Mouse (Mus musculus) heart, adult 2 months (tissue): ENCODE data around the gene Kcnip1. TPM values are rescaled to one million over a fixed set of nuclear protein-coding genes. Genes with fewer than 3 reads are reported as not detected.

Experiments
- DNase-seq, 2 experiments: peaks; one replicate each; pipeline ENCODE4 v3.0.0; 2021
- H3K27ac ChIP-seq: fragments of 200-600 bp; 2 replicates; pipeline ENCODE4 v1.8.1; 2022
- H3K27me3 ChIP-seq: fragments of 200-500 bp; 2 replicates; pipeline ENCODE4 v1.6.1; 2012; ENCODE audit warnings: mild to moderate bottlenecking, low read length, inconsistent platforms, mixed read lengths; ENCODE audit not compliant: control insufficient read depth, insufficient read depth
- H3K36me3 ChIP-seq: fragments of 200-500 bp; 2 replicates; pipeline ENCODE4 v1.6.1; 2012; ENCODE audit warnings: low read length, inconsistent platforms; ENCODE audit not compliant: control insufficient read depth, insufficient read depth
- H3K4me1 ChIP-seq: fragments of 200-500 bp; 2 replicates; pipeline ENCODE4 v1.6.1; 2011; ENCODE audit warnings: low read length; ENCODE audit not compliant: control insufficient read depth, insufficient read depth
- H3K4me3 ChIP-seq: fragments of 200-600 bp; 2 replicates; pipeline ENCODE4 v1.8.1; 2022
- H3K79me2 ChIP-seq: fragments of 200-500 bp; replicated peaks from 2 replicates; pipeline ENCODE4 v1.6.1; 2012; ENCODE audit warnings: mild to moderate bottlenecking, inconsistent platforms, low read length, moderate library complexity, mixed read lengths; ENCODE audit not compliant: control insufficient read depth, insufficient read depth
- H3K9ac ChIP-seq: fragments of 200-500 bp; 2 replicates; pipeline ENCODE4 v1.6.1; 2012; ENCODE audit warnings: low read depth, mild to moderate bottlenecking, control low read depth, inconsistent platforms, low read length, mixed read lengths
- CTCF ChIP-seq: fragments of 200-600 bp; IDR thresholded peaks from 2 replicates; pipeline ENCODE4 v1.8.1; 2022; ENCODE audit warnings: antibody characterized with exemption, mild to moderate bottlenecking, moderate library complexity
- EP300 ChIP-seq: fragments of 200-500 bp; IDR thresholded peaks from 2 replicates; pipeline ENCODE4 v1.6.1; 2011; ENCODE audit warnings: low read depth, low read length, control low read depth; ENCODE audit not compliant: insufficient read depth
- POLR2A ChIP-seq: fragments of 200-500 bp; IDR thresholded peaks from 2 replicates; pipeline ENCODE4 v1.6.1; 2011; ENCODE audit warnings: mild to moderate bottlenecking, low read depth, low read length, control low read depth; ENCODE audit not compliant: insufficient read depth
- WGBS: fragments of 180-500 bp; shearing (Covaris S2); methylation state at CpG from one replicate; pipeline ENCODE4 v1.1.7; 2018; 5-methylcytosine and 5-hydroxymethylcytosine counted together
- intact Hi-C: fragments of 180-260 bp; cut with DNase I; formaldehyde crosslinking; loops from one replicate; pipeline ENCODE4 v1.15.1; 2025
- polyA plus RNA-seq: library from polyadenylated mRNA; depleted of rRNA; stranded (reverse); fragments of >200 nt; gene quantifications from 2 replicates; pipeline ENCODE4 v1.2.3, GENCODE M21; 2012
- total RNA-seq, 2 experiments: library from RNA; stranded (reverse); gene quantifications; 2 replicates each; pipeline ENCODE4 v1.2.3; 2021

Gene Kcnip1
- total and polyA plus RNA-seq, 3 experiments = 0.11 to 0.18 TPM; not detected in 1

DNA sequence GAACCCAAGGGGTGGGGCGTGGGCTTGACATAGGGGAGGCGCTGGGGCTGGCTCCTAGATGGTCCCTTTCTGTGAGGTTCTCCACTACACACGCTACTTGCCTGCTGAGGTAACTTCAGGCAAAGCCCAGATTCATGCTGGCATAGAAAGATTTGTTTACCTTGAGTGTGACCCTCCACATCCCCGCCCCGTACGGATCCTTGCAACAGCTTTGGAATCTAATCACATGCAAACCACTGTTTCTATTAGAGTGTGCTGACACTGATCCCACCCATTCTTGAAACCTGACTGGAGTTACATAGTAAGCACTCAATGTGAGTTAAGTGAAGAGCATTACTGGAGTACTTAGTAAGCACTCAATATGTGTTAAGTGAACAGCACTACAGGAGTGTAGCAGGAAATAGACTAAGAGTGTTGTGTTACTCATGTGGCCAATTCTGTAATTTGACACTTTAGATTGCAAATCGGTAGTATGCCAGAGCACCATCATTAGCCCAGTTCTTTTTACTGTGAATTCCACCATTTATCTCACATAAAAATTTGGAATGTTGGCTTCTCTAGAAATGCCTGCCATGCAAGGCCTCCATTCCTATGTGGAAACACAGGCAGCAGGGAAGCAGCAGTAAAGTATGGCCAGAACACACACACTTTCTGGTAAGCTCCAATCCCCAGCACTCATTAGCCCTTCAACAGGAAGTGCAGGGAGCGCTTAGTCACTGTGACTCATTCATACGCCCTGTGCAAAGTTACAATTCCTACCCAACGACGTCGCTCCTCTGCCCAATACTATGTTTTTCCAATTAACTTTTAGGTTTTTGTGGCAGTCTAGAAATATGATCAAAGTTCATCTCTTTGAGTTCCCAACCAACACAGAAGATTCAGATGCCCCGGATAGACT, 332.7 kb downstream of the Kcnip1 start:
- WGBS = 59% methylated on average over 13 of the region's 13 CpGs
- 0 out of 2 replicates have a peak, but pooled peaks cover 3% of the 10 kb centered on the region for H3K27me3 ChIP-seq
- intact Hi-C loops = no loop called here
- no peak overlapping the region for H3K27ac ChIP-seq
- H3K4me3 ChIP-seq = no peak overlapping the region
- no peaks in the 10 kb centered on the region for H3K36me3 ChIP-seq
- H3K79me2 ChIP-seq = no peaks in the 10 kb centered on the region
- DNase-seq = no peak
- TF ChIP-seq CTCF (no peak), EP300 (no peak), POLR2A (no peak)
- no peak overlapping the region for H3K9ac ChIP-seq
- H3K4me1 ChIP-seq = no peaks in the 10 kb centered on the region

DNA sequence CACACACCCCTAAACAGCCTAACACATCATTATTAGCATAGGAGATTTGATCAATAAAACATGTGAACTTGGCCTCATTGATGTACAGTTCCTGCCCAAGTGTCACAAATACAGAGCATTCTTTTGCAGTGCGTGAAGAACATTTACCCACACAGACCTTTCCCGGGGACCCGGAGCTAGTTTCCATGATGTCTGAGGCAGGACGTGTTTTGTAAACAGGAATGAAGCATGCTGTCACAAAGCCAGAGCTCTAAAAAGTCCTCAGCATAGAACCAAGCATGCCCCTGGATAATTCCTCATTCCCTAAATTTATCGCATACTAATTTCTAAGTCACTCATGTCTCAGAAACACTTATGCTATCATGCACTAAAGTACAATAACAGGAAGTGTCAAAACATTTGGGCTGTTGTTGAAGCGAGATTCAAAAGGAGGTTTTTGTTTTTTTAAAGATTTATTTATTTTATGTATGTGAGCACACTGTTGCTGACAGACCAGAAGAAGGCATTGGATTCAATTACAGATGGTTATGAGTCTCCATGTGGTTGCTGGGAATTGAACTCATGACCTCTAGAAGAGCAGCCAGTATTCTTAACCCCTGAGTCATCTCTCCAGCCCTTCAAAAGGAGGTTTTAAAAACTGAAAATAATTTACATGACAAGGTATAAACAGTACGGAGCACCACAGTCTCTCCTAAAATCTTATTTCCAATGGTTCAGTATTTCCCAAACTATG, 336.9 kb downstream of the Kcnip1 start:
- no peak overlapping the region for H3K9ac ChIP-seq
- H3K79me2 ChIP-seq = no peaks in the 10 kb centered on the region
- H3K27me3 ChIP-seq = no peaks in the 10 kb centered on the region
- H3K36me3 ChIP-seq = no peaks in the 10 kb centered on the region
- no peak overlapping the region for H3K4me3 ChIP-seq
- no peaks in the 10 kb centered on the region for H3K4me1 ChIP-seq
- intact Hi-C loops = no loop called here
- TF ChIP-seq EP300 (no peak), CTCF (no peak), POLR2A (no peak)
- no peak for DNase-seq
- no peak overlapping the region for H3K27ac ChIP-seq
- 51% methylated on average over 7 of the region's 7 CpGs for WGBS

DNA sequence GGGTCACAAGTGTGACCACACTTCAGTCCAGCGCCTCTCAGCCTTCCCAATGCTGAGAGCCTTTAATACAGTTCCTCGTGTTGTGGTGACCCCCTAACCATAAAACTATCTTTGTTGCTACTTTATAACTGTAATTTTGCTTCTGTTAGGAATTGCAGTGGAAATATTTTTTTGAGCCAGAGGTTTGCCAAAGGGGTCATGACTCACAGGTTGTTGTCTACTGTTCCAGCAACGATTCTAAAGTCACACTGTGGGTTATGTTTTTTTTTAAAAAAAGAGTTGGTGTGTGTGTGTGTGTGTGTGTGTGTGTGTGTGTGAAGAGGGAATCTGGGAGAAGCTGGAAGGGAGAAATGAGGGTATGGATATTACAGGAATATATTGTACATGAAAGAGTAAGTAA, 337.7 kb downstream of the Kcnip1 start:
- no peak for TF ChIP-seq EP300
- no peak for TF ChIP-seq CTCF
- TF ChIP-seq POLR2A = no peak
- H3K27me3 ChIP-seq = no peaks in the 10 kb centered on the region
- no peaks in the 10 kb centered on the region for H3K36me3 ChIP-seq
- H3K27ac ChIP-seq = no peak overlapping the region
- H3K79me2 ChIP-seq = no peaks in the 10 kb centered on the region
- DNase-seq = no peak
- no peak overlapping the region for H3K9ac ChIP-seq
- 60% methylated on average over 3 of the region's 3 CpGs for WGBS
- intact Hi-C loops = no loop called here
- H3K4me1 ChIP-seq = no peaks in the 10 kb centered on the region
- H3K4me3 ChIP-seq = no peak overlapping the region

DNA sequence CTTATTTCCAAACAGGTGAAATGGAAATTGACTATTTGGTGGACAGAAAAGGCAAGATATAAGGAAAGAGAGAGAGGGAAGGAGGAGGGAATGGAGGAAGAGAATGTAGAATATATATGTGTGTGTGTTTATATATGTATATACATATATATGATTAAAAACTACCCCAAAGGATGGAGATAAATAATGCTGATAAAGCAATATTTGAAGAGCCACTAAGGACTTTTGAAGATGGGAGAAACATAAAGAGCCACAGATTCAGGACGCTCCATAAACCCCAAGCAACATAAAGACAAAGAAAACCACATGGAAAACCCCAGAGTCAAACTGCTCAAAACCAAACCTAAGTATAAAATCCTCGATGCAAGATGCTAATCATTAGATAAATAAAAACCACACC, 338.5 kb downstream of the Kcnip1 start:
- Histone ChIP-seq H3K36me3 (no peaks in the 10 kb centered on the region), H3K9ac (no peak overlapping the region), H3K4me3 (no peak overlapping the region), H3K27me3 (no peaks in the 10 kb centered on the region), H3K79me2 (no peaks in the 10 kb centered on the region), H3K4me1 (no peaks in the 10 kb centered on the region), H3K27ac (no peak overlapping the region)
- DNase-seq = no peak
- no peak for TF ChIP-seq EP300
- WGBS = 68% methylated on average over 2 of the region's 2 CpGs
- intact Hi-C loops = no loop called here

DNA sequence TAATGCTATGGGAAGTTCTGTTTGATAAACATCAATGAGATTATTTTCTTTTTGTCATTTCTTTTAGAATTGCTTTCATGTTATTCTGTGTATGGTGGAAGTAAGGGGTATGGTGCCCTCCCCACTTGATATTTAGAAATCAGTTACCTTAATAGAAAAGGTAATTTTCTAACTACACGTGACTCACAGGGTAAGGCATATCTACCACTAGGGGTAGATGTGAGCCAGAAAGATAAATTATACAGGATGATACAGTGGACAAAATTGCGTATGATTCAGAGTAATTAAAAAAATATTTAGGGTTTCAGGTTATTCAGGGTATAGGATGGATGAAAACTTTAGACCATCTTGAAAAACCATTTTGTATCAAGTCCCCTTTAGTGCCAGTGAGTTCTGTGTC, 343.6 kb downstream of the Kcnip1 start:
- Histone ChIP-seq H3K4me3 (no peak overlapping the region), H3K79me2 (no peaks in the 10 kb centered on the region), H3K27ac (no peak overlapping the region), H3K9ac (no peak overlapping the region), H3K36me3 (no peaks in the 10 kb centered on the region), H3K27me3 (no peaks in the 10 kb centered on the region), H3K4me1 (no peaks in the 10 kb centered on the region)
- intact Hi-C loops = no loop called here
- no peak for TF ChIP-seq CTCF
- TF ChIP-seq EP300 = no peak
- no peak for TF ChIP-seq POLR2A
- WGBS = 59% methylated on average over 2 of the region's 2 CpGs
- DNase-seq = no peak

DNA sequence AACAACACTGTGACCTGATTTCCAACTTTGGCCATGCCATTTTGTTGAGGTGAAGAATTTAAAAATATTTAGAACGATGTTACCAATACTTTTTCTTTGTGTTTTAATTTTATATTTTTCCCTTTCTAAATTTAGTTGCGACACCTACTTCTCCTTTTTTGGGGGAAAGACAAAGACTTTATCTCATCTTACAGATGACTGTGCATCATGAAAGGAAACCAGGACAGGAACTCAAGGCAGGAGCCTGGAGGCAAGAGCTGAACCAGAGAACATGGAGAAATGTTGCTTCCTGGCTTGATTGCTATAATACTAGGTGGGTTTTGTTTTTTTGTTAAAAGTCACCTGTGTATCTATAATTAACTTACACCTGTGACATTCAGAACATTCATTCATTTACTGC, 355.8 kb downstream of the Kcnip1 start:
- no peaks in the 10 kb centered on the region for H3K27me3 ChIP-seq
- H3K4me3 ChIP-seq = no peak overlapping the region
- H3K36me3 ChIP-seq = no peaks in the 10 kb centered on the region
- no peak overlapping the region for H3K27ac ChIP-seq
- H3K9ac ChIP-seq = no peak overlapping the region
- TF ChIP-seq POLR2A (no peak), EP300 (no peak)
- H3K4me1 ChIP-seq = no peaks in the 10 kb centered on the region
- no peak for DNase-seq
- WGBS = 78% methylated on average over 2 of the region's 2 CpGs
- intact Hi-C loops = no loop called here
- H3K79me2 ChIP-seq = no peaks in the 10 kb centered on the region
